Mouse (Mus musculus) kidney, adult 18-20 months (tissue): ENCODE measurements around the gene Prkca.

Experiments used
- DNase-seq: peaks from one replicate; pipeline ENCODE4 v3.0.0; 2021

Gene Prkca

DNA sequence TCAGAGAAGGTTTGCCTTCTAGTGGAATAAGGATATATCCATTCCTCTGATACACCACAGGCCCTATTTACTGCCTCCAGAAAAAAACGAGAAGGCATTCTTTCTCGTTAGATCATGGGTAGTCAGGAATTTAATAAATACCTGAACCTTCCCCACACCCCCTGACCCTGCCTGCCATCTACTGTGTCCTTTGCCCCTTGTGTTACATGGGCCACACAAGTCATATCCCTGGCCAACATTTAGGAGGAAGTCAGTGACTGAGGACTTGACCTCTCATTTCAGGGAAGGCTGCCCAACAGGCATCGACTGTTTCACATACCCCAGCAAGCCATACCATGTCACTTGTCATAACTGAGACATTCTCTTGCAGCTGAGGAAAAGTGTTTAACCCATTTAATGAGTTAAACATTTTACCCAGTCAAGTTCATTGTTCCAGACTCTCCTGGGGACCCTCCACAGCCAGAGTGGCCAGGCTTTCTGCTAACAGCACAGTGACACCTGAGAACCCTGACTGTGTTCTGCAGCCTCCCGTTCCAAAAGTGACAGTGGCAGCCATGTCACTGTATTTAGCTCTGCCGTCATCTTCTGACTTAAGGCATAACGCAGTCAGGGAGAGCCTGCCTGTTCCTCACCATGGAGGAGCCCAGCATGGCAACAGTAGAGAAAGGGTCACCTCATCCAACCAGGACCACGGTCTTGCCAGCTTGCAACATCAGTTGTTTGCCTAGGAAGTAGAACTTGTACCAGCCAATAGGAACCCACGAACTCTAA, 114.4 kb downstream of the Prkca start:
- DNase-seq: peak; percentile 45

DNA sequence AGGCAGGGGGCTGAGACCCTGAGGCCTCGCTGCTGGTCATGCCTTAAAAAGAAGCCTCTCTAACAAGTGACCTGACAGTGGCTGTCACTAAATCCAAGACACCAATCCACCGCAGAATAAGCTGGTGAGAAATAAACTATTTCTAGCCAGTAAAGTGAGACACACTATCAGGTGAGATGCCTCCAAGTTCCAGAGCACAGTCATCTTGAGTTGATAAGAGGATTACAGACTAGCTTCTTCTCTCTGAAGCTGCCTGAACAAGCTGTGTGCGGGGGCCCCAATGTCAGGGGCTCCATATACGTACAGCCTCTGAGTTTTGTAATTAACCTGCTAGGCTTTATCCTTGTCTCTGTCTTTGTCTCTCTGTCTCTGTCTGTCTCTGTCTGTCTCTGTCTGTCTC, 115.2 kb downstream of the Prkca start:
- DNase-seq: no peak

DNA sequence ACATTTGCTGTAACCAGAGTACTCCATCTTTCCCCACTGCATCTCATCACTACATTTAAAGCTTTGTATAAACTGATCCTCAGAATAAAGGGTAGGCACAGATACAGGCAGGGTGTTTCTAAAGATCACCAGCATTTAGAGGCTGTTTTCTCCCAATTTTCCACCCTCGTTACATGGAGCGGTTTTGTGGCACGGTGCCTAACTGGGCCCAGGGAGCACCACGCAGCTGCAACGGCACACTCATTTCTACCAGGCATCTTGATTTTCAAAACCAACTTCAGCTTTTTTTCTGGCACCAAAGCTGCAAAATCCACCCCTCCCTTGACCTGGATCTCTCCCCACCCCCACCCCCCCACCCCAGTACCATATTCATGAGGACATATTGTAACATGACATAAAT, 117.5 kb downstream of the Prkca start:
- no peak for DNase-seq

DNA sequence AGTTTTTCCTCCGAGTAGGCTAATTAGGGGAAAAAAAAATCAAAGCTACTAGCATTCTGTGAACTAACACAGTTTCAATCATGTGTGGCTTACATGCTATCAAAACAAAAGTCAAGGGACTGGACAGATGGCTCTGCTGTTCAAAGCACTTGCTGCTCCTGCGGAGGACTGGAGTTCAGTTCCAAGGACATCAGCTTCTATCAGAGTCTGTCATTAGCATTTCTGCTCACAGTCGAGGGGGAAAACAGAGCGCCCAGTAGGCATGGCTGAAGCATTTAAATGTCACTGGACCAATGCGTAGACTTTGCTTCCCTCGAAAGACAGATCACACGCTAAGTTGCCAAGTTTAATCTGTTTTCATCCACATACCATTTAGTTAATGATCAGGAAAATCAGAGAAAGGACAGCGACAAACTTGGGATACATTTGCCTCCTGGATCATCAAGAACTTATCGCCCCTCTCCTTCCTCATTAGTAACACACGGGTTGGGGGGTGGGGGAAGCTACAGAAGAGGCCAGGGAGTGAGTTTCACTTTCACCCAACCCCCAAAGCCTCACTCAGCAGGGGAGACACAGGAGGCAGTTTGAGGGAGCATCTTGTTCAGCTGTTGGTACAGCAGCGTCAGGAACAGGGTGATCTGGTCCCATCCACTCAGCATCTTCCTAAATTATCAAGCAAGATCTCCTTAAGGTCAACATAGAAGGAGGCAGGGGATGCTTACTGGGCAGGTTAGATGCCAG, 119.3 kb downstream of the Prkca start:
- no peak for DNase-seq

DNA sequence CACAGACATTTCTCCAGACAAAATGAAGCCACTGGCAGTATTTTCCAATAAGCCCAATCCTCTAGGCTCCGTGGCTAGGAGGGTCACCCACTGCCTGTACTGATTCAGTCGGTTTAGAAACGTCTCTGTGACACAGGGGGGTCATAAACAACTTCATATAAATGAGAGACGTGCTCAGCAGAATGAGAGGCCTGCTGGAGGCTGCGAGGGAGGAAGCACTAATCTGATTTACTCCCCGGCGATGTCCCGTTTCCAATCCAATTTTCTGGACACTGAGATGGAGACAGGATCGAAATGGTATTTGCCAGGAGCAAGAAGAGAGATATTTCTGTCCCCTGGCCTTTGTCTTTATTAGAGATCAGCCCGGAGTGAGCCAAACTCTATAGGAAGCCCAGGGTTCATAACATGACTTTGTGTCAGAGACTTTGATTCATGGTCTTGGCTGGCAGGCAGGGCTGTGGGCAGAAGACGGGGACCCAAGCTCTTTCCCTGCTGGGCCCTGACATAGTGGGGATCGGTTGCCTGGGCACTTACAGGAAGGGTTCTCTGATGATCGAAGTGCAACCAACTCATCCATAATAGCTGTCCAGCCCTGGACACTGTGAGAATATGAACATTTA, 120.0 kb downstream of the Prkca start:
- DNase-seq: no peak

DNA sequence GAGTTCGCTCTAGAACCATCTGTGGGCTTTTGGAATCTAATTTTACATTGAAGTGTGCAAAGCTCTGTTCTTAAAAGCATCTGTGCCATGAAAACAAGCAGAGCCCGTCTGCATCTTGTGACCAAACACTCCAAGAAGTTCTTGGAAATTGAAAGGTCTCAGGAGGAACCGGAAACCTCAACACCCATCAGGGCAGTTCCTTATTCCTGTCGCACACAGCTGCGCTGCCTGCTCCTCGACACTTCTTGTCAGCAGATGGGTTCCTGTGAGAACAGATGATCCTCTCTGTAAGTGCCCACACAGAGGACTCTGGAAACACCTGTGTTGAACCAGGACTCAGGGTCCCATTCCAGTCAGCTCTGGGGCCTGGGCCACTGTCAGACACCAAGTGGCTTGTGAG, 120.6 kb downstream of the Prkca start:
- DNase-seq: no peak

DNA sequence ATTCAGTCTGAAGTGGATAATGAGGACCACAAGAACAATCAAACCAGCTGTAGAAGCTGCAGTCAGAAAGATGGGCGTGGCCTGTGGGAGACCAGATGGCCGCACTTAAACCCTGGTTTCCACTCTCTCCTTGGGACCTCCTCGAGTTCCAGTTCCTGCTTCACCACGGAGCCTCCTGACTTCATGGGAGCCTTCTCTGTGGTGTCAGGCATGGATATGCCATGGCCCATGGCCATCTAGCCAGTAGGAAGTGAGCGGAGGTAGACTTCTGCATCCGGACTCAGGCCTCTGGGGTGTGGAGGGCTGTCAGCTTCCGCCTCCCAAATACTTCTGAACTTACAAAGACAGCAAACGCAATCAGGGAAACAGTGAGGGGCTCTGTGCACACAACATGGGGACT, 121.1 kb downstream of the Prkca start:
- no peak for DNase-seq

DNA sequence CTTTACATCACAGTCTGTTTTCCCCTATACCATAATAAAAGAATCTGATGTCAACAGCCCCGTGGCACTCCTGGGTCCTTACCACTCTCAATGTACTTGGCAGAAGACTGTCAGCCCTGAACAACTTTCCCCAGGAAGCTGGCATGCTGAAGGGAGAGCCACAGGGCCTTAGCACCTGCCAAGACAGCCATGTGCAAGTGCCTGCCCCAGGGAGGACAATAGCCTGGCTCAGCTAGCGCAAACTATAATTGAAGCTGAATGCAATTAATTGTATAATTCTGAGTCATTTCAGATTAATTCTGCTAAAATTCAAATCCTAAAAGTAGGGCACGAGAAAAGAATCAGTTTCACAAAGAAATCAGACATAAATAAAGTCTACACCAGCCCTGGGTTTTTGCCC, 121.7 kb downstream of the Prkca start:
- no peak for DNase-seq

DNA sequence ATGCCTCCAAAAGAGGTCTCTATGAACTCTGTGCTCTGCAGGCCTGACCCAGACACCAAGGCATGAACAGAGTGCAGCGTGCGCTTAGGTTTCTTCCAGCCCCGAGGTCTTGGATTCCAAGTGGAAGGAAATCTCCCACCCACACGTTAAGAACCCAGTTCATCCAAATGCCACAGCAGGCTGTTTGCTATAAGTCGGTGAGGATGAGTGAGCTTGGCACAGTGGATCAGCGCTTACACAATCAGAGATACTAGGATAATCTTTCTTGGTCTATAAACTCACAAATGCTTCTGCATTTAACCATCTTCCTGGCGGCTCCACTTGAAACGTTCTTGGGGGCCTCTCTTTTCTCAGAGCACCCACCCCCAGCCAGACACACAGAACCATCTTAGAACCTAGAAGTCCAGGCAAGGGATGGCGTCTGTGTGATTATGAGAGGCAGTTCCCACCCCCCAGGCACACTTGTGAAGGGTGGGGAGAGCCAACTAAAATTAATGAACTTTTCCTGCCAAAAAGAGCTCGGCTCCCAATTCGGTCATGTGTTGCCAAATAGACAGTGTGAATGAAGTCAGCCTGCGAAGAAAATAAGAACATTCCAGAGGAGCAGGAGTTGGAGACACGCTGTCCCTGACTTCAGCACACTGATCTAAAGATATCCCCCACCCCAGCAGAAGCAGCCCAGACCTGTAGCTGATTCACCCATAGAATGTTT, 122.4 kb downstream of the Prkca start:
- DNase-seq: no peak

DNA sequence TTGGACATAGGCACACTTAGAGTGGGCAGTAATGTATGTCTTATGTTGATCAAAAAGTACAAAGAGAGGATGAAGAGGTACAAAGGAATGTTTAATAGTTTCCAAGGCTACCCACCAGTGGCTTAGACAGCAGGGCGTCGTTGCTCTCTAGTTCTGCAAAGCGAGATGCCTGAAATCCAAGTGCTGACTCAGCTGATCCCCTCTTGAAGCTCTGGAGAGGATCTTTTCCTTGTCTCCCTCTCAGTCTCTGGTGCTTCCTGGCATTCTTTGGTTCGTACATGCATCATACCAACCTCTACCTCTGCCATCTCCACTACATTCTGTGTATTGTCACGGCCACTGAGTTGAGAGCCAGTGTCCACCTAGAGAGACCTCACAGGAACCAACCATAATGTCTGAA, 123.1 kb downstream of the Prkca start:
- no peak for DNase-seq

DNA sequence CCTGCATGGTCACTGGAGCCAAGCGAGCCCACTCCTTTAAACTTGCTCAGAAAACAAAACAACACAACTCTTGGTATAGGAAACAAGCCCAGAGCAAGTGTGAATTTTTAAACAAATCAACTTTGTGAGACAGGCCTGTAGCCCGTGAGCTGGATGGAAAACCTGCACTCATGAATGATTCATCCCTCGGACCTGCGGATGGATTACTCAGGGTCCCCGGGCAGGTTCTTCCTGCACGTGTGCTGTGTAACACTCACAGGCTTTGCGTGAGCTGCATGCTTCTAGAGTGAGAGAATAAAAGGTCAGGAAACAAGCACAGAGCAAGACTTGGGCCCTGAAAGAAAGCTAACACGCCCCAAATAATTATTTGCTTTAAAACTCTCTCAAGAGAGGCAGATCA, 126.7 kb downstream of the Prkca start:
- DNase-seq: no peak

DNA sequence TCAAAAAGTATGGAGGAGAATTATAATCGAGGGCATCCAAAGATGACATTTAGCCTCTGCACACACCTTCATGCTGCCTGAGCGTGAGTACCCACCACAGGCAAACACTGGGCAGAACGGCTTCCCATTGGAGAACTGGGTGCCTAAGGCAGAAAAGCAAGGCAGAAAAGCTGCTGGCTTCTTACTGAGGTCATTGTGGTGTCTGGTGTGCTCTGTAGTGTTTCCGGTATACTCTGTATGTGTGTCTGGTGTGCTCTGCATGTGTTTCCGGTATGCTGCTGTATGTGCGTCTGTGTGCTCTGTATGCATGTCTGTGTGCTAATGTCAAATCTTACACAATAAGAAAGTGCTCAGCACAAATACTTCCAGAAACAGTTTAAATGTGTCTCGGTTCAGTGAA, 127.7 kb downstream of the Prkca start:
- no peak for DNase-seq

DNA sequence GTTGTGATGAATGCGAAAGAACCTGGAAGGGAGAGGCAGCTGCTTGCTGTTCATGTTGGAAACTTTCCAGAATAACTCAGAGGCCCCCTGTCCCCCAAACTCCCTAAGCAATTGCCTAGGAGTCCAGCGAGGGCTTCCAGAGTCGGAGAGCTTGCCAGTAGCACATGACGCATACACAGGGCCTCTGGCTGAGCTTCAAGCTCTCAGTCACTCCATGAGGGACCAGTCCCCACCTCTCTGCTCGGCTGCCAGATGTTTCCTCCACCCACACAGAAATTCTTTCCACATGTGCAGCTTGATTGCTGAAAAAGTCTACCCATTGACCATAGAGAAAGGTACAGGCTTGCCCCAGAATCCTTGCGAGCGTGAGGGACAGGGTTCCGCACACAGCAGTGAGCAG, 128.3 kb downstream of the Prkca start:
- DNase-seq: peak; percentile 32

DNA sequence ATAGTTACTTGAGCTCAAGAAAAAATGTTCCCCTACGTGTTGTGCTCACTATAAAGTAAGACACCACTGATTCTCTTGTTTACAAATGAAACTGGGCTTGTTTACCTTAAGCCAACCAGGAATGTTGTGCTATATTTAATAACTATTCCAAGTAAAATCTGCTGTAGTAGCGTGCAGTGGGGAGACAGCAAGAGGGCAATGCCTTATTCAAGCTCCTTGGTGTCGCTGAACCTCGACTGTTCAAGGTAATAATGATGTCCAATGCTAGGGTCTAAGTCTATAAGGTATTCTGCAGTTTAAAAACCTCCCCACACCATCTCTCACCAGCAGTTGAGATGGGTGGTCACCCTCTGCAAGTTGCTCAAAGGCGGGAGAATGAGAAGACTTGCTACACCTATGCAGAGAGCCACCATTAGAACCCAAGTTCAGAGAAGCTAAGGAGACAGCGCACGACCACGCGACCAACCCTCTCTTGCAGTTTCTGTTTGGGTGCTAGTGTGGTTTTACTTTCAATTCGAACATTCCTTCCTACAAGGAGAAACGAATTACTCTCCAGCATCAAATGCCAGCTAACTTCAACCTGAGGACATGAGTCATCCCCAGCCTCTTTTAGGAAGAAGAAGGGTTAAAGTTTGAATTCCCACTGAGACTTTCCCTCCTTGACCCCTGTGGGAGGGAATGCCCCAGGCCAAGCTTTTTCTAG, 129.1 kb downstream of the Prkca start:
- no peak for DNase-seq

DNA sequence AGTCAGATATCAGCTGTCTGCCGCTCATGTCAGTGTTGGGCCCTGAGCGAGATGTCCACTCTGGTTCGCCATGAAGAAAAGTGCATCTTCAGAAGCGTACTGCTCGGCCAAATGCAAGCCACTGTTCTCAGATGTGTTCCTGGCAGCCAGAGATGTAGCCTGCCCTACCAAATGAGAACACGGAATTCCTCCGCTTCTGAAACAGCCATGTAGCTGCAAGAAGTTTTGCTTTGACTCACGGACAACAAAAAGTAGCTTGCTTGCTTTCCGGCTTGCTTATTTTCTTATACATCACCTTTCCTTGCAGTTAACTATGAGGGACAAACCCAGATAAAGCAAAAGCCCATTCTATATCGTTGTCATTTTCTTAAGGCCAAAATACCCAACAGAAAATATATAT, 129.9 kb downstream of the Prkca start:
- DNase-seq: no peak

DNA sequence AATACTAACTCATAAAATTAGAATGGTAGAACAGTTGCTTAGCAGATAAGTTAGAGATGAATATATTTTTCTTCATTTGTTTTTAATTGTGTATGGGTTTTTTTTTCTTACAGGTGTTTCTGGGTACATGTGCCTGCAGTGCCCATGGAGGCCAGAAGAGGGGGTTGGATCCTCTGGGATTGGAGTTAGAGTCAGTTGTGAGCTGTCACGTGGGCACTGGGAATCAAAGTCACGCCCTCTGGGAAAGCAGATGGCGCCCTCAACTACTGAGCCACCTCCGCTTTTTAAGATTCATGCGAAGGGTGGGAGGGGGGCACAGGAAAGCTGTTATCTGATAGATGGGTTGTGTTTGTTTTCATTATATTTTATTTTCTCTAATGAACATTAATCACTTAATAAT, 131.1 kb downstream of the Prkca start:
- DNase-seq: no peak

DNA sequence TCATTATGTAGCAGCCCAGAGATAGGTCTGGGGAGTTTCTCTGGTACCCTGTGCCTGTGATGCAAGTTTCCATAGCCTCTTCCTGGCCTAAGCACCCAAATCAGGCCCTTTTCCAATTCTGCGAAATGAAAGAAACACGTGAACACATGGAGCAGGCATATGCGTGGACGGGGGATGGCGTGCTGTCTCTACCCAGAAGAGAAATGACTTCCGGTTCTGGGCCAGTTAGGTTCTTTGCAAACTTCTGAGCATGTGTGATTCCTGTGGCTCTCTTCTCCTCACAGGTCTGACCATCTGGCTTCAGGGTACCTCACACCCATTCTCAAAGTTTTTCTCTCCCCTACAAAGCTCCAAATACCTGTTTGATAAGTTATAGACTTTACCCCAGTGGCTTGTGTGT, 131.7 kb downstream of the Prkca start:
- DNase-seq: no peak

DNA sequence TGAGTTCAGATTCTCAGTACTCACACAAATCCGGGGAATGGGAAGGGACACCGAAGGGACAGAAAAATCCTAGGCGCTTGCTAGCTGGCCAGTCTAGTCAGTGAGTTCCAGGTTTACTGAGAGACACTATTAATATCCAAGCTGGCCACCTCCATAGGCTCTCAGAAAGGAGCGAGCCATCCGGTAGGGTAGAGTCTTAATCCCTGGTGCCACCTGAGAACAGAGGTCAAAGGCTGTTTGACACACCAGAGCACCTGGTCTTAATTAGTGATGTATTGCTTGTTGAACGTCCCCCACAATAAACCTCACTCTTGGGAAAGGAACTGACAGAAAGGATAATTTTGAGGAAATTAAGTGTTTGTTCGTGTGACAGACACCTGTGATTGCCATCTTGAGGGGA, 133.0 kb downstream of the Prkca start:
- DNase-seq: no peak

DNA sequence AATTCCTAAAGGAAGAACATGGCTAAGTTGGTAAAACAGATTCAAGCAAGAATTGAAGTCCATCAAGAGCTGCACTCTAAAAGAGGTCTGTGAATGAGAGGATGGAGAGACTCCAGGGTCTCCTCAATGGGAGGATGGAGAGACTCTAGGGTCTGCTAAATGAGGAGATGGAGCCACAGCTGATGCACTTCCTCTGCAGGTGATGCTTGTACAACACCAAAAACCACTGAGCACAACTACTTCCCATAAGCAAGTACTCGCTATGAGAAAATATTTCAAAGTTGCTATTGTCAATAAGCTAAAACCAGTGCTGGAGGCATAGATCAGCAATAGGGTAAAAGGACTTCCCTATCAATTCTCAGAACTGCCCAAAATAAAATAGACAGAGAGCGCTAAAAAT, 137.1 kb downstream of the Prkca start:
- DNase-seq: no peak

DNA sequence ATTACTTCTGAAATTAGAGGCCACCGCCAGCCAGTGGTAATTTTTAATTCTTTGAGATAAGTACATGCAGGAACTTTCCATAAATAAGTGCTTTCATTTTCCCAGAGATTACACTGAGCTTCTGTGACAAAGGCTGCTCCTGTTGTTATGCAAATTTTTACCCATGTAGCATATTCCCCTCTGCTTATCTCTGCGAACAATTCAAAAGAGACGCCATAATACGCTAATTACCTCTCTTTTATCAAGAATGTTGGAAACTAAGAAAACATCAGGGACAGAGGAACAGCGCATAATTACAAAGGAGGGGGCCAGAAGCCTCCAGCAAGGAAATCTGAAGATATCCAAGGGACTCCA, 138.9 kb downstream of the Prkca start:
- DNase-seq: no peak

DNA sequence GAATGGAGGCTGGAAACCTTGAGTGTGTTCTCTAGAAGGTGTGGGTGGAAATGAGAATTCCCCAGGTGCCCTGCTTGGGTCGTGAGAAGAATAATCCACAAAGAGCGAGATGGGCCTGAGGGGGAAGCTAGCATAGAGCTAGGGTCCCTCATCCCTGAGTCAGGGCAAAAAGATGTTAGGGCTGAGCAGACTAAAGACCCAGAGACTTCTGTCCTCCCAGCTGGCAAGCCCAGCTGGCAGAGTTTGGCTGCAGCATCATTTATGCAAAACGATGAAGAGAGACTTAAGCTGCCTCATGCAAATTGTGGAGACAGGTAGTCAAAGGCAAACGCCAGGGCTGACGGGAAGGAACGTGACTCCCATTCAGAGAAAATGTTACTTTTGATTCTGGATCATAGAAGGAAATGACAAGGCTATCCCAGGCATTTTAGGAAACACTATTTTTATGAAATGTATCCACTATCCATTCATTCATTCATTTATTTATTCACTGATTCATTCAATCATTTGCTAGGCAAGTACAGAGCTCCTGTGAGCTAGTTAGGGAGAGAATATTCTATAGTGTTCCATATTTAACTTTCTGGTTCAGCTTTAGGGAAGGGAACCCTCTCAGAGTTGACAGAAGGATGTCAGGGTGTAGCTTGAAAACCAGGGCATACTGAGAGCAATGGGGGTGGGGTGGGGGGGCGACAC, 139.4 kb downstream of the Prkca start:
- no peak for DNase-seq

DNA sequence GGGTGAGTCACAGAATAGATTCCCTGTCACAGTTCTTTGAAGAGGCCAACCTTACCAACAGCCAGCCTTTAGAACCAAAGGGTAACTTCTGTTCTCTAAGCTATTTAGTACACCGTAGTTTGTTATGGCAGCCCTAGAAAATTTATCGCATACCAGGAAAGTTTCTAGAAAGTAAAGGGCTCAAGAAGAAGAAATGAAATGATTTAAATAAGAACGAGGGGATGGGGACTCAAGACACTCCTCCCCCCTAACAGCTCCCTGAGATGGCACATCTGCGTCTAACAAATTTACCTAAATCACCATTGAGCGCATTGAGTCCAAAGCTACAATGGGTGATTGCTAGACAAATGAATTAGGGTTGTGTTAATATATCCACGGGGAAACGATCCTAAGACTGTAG, 140.9 kb downstream of the Prkca start:
- DNase-seq: no peak
